Mouse (Mus musculus) C2C12 (cell line): ENCODE results near the gene Cct7. TPM values are rescaled to one million over a fixed set of nuclear protein-coding genes. Genes with fewer than 3 reads are reported as not detected.

Source experiments
- H3K27me3 ChIP-seq: one replicate; pipeline ENCODE4 v1.6.1; 2011; ENCODE audit not compliant: control insufficient read depth, insufficient read depth, insufficient read length
- H3K36me3 ChIP-seq: one replicate; pipeline ENCODE4 v1.6.1; 2011; ENCODE audit not compliant: control insufficient read depth, insufficient read depth
- H3K4me3 ChIP-seq: one replicate; pipeline ENCODE4 v1.5.1; 2011; ENCODE audit warnings: mild to moderate bottlenecking, control low read depth; ENCODE audit not compliant: poor library complexity, insufficient read depth, severe bottlenecking
- H3K79me2 ChIP-seq: one replicate; pipeline ENCODE4 v1.6.1; 2011; ENCODE audit not compliant: control insufficient read depth, insufficient read depth
- H3K79me3 ChIP-seq: one replicate; pipeline ENCODE4 v1.6.1; 2011; ENCODE audit warnings: low read depth, control low read depth
- H3ac ChIP-seq: one replicate; pipeline ENCODE3; 2011; ENCODE audit warnings: low read depth; ENCODE audit not compliant: control insufficient read depth, insufficient read length
- CEBPB ChIP-seq: IDR thresholded peaks from one replicate; pipeline ENCODE4 v1.6.1; 2011; ENCODE audit warnings: low read depth, mild to moderate bottlenecking, control low read depth, moderate library complexity
- CTCF ChIP-seq: IDR thresholded peaks from one replicate; pipeline ENCODE4 v1.5.1; 2011; ENCODE audit not compliant: control insufficient read depth, insufficient read depth, insufficient read length
- FOSL1 ChIP-seq: IDR thresholded peaks from one replicate; pipeline ENCODE4 v1.8.0; 2011; ENCODE audit warnings: mild to moderate bottlenecking, low read length; ENCODE audit not compliant: poor library complexity, insufficient read depth, severe bottlenecking
- MAX ChIP-seq: IDR thresholded peaks from one replicate; pipeline ENCODE4 v1.6.1; 2011; ENCODE audit warnings: mild to moderate bottlenecking, control low read depth
- MYOD1 ChIP-seq: IDR thresholded peaks from one replicate; pipeline ENCODE4 v1.6.1; 2011; ENCODE audit warnings: low read depth; ENCODE audit not compliant: control insufficient read depth, insufficient read length
- MYOG ChIP-seq: IDR thresholded peaks from one replicate; pipeline ENCODE4 v1.6.1; 2011; ENCODE audit not compliant: control insufficient read depth, insufficient read length; ENCODE audit errors: extremely low read depth
- USF1 ChIP-seq: IDR thresholded peaks from one replicate; pipeline ENCODE4 v1.6.1; 2011; ENCODE audit warnings: low read depth, mild to moderate bottlenecking, control low read depth, moderate library complexity
- polyA plus RNA-seq: library from polyadenylated mRNA; unstranded; fragments of >200 nt; fragmentation: generic; extraction: Trizol; gene quantifications from one replicate; pipeline ENCODE4 v1.2.1, GENCODE M21; 2012; ENCODE audit warnings: missing spikeins

Cct7 gene
- polyA plus RNA-seq, 1 experiment = 531 TPM

- Histone ChIP-seq H3K4me3 (no peak overlapping the region), H3K36me3 (peaks cover 90% of the 10 kb centered on the region), H3K79me2 (peaks cover 9% of the 10 kb centered on the region), H3K79me3 (peaks cover 7% of the 10 kb centered on the region), H3ac (no peak overlapping the region), H3K27me3 (no peaks in the 10 kb centered on the region)
- TF ChIP-seq MAX (no peak), FOSL1 (no peak), CEBPB (no peak), MYOD1 (no peak), CTCF (no peak), USF1 (no peak), MYOG (no peak)
Measured at GRCm38 (mm10) chr6:85465381-85465780, 14.1 kb downstream of the Cct7 start.

GRCm38 (mm10) chr6:85469660-85470430 is 18.5 kb downstream of the Cct7 start:
- Histone ChIP-seq H3ac (no peak overlapping the region), H3K79me2 (no peaks in the 10 kb centered on the region), H3K27me3 (no peaks in the 10 kb centered on the region), H3K4me3 (no peak overlapping the region), H3K36me3 (peaks cover 46% of the 10 kb centered on the region), H3K79me3 (peaks cover 1% of the 10 kb centered on the region)
- TF ChIP-seq MAX (no peak), CEBPB (no peak), MYOD1 (no peak), FOSL1 (no peak), USF1 (no peak), CTCF (no peak), MYOG (no peak)

- no peaks in the 10 kb centered on the region for H3K79me2 ChIP-seq
- TF ChIP-seq USF1 = no peak
- no peak for TF ChIP-seq MYOD1
Measured at GRCm38 (mm10) chr6:85471962-85472361, 20.6 kb downstream of the Cct7 start.

GRCm38 (mm10) chr6:85472542-85472941 is 21.2 kb downstream of the Cct7 start:
- TF ChIP-seq MYOD1 (no peak), USF1 (no peak), MYOG (no peak), CTCF (no peak), CEBPB (no peak), FOSL1 (no peak), MAX (no peak)
- no peak overlapping the region for H3ac ChIP-seq
- no peak overlapping the region for H3K4me3 ChIP-seq

More at GRCm38 (mm10) chr6:85471962-85472361, 20.6 kb downstream of the Cct7 start:
- Histone ChIP-seq H3K79me3 (no peaks in the 10 kb centered on the region), H3K27me3 (no peaks in the 10 kb centered on the region), H3K4me3 (no peak overlapping the region), H3ac (no peak overlapping the region), H3K36me3 (peaks cover 25% of the 10 kb centered on the region)

GRCm38 (mm10) chr6:85475581-85475980 is 24.3 kb downstream of the Cct7 start:
- peaks cover 23% of the 10 kb centered on the region for H3K27me3 ChIP-seq
- H3K4me3 ChIP-seq = no peak overlapping the region
- TF ChIP-seq USF1 (no peak), MYOG (no peak), MAX (no peak), FOSL1 (no peak), CEBPB (no peak), MYOD1 (no peak), CTCF (no peak)
- H3K79me2 ChIP-seq = no peaks in the 10 kb centered on the region
- no peaks in the 10 kb centered on the region for H3K79me3 ChIP-seq
- no peaks in the 10 kb centered on the region for H3K36me3 ChIP-seq
- no peak overlapping the region for H3ac ChIP-seq

More at GRCm38 (mm10) chr6:85472542-85472941, 21.2 kb downstream of the Cct7 start:
- H3K79me2 ChIP-seq = no peaks in the 10 kb centered on the region
- H3K36me3 ChIP-seq = peaks cover 19% of the 10 kb centered on the region
- H3K27me3 ChIP-seq = peaks cover 1% of the 10 kb centered on the region
- no peaks in the 10 kb centered on the region for H3K79me3 ChIP-seq

- Histone ChIP-seq H3K36me3 (no peaks in the 10 kb centered on the region), H3K79me3 (no peaks in the 10 kb centered on the region), H3K4me3 (no peak overlapping the region), H3ac (no peak overlapping the region), H3K79me2 (no peaks in the 10 kb centered on the region), H3K27me3 (peaks cover 41% of the 10 kb centered on the region)
- TF ChIP-seq FOSL1 (no peak), MYOD1 (no peak)
Measured at GRCm38 (mm10) chr6:85477366-85477917, 26.1 kb downstream of the Cct7 start.
